Mouse (Mus musculus): ENCODE data around the gene U2af1l4.

- TF ChIP-seq CTCF (IDR thresholded peaks at IDR 0.05) (no peak), EP300 (IDR thresholded peaks at IDR 0.05) (peak; percentile 92)
These were observed 36.8 kb downstream of the U2af1l4 start for GRCm38 (mm10) chr7:30599933-30600353.
